Mouse (Mus musculus): ENCODE data around the gene Ski.

GRCm38 (mm10) chr4:155221599-155222551, 517 bp downstream of the Ski start:
- no peak for TF ChIP-seq CTCF (IDR thresholded peaks at IDR 0.05; ENCODE audit: insufficient read depth, low read length)
- TF ChIP-seq POLR2A (IDR thresholded peaks at IDR 0.05; ENCODE audit: borderline replicate concordance, extremely low read depth, low read depth, low read length): no peak

All from lung, adult 2 months (tissue).